Mouse (Mus musculus): ENCODE results near the gene Det1.

The Det1 gene

GRCm38 (mm10) chr7:78855044-78855655, 8.1 kb upstream of the Det1 start:
- in situ Hi-C loops (cut with MboI, MseI) = no loop called here

- in situ Hi-C loops (cut with MboI, MseI) = no loop called here
Observed at GRCm38 (mm10) chr7:78854051-78854450, 7.0 kb upstream of the Det1 start.

- in situ Hi-C loops (cut with MboI, MseI) = loop anchor here (5.0 kb wide), 1 partner anchor 59 kb away; no protein-coding TSS in a partner anchor
Observed at GRCm38 (mm10) chr7:78846066-78846716, 872 bp downstream of the Det1 start.

DNA sequence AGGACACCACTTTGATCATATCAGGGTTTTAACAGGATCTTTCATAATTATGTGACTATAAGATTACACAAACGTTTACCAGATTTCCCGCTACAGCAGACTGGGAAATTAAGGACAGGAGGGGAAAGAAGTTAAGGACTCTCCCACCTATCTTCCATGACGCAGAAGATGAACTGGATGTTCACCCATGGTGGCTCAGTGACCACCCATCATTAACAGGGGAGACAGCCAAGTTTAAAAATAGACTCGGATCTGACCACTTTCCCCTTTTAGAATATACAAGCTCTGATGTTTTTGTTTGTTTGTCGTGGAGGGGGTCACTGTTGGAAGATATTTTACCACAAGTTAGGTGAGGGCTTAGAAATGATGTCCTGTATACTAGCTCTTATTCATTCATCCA, 5.5 kb downstream of the Det1 start:
- in situ Hi-C loops (cut with MboI, MseI) = no loop called here

DNA sequence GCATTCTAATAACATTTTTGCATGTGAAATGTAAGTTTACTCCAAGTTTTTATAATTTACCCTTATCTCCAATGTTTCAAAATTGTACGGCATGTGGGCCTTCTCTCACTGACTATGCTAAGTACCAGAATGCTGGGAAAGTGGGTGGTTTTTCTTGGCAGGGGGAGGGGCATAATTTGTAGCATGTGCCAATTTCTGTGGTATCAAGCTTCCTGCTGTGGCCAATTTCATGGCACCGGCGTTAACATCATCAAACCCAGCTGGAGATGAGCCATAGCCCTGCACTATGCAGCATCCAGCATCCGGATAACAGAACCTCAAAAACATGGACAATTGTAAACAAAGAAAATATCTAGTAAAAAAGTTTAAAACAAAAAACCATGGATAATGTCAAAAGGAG, 9.8 kb downstream of the Det1 start:
- in situ Hi-C loops (cut with MboI, MseI) = no loop called here

- in situ Hi-C loops (cut with MboI, MseI) = no loop called here
Observed at GRCm38 (mm10) chr7:78835656-78836055, 11.4 kb downstream of the Det1 start.

- in situ Hi-C loops (cut with MboI, MseI) = no loop called here
Observed at GRCm38 (mm10) chr7:78827749-78828362, 19.2 kb downstream of the Det1 start.

- in situ Hi-C loops (cut with MboI, MseI) = no loop called here
Observed at GRCm38 (mm10) chr7:78826682-78827385, 20.2 kb downstream of the Det1 start.

- in situ Hi-C loops (cut with MboI, MseI) = no loop called here
Observed at GRCm38 (mm10) chr7:78818336-78818735, 28.7 kb downstream of the Det1 start.

DNA sequence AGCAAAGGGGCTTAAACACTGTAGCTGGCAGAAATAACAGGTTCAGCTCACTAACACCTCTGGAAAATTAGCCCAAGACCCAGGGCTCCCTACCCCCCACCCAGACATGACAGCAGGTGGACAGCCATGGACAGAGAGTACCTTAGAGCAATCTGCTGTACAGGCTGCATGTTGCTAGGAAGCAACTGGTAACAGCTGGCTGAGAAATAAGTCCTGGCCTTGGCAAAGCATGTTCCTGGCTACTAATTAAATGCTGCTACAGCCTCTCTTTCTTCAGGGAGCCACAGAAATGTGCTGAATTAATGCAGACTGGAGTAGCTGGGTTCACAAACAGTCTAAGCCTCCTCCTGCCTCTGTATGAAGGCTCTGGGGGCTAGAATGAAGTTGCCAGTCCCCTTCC, 32.3 kb downstream of the Det1 start:
- in situ Hi-C loops (cut with MboI, MseI) = no loop called here

GRCm38 (mm10) chr7:78813791-78814190, 33.3 kb downstream of the Det1 start:
- in situ Hi-C loops (cut with MboI, MseI) = no loop called here

DNA sequence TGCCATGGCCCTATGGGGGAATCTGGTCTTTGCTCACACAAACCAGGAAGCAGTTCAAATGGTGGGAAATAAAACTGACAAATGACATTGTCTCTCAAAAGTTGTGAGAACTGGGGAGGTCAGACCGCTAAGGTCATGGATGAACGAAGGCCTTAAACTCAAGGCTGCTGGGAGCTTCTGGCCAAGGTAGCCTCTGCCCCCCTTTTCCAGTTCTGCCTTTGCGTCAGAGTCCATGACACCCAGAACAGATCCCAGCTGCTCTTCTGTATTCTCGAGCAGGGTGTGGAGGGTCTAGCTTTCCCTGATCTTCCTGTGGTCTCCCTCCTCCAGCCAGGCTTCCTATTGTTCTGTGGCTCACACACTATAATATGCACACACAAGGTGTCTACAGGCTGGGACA, 39.9 kb downstream of the Det1 start:
- in situ Hi-C loops (cut with MboI, MseI) = no loop called here

DNA sequence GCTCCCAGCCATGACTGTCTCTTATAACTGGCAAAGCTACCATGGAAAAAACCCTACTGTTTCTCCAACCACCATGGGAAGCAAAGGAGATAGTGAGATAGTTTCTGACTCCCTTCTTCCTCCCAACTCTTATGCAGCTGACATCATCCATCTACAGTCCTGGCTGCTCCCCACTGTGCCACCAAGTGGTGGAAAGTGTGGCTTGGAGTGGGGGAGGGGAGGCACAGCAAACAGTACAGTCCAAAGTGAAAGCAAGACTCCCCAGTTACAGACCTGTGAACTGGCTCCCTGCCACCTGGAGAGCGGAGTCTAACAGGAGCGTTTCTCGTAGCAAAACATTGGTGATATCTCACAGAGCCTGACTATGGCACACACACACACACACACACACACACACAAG, 43.2 kb downstream of the Det1 start:
- in situ Hi-C loops (cut with MboI, MseI) = no loop called here

GRCm38 (mm10) chr7:78799730-78800496, 47.1 kb downstream of the Det1 start:
- in situ Hi-C loops (cut with MboI, MseI) = no loop called here

DNA sequence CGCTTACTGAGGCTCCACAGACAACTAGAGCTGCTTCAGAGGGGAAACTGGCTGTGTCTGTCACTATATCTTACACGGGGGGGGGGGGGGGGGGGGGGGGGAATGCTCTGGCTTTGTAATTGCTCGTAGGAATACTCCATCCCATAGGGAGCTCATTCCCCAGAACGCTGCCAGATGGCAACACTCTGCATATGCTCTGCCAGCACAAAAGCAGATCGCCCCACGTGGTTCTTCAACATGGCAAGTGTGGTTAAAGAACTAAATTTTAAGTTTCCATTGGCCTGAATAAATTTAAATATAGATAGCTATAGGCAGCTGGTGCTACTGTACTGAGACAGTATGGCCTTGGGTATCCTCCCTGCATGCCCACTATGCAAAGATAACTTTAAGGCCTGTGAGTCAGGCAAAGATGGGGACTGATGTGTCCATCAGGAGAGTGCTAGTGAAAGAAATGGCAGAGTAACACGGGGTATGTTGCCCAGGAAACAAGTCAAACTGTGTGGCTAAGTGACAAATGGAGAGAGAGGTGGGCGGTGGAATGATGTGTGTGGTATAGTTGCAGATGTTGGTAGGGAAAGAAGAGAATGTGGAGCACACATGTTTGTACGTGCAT, 49.1 kb downstream of the Det1 start:
- in situ Hi-C loops (cut with MboI, MseI) = no loop called here

DNA sequence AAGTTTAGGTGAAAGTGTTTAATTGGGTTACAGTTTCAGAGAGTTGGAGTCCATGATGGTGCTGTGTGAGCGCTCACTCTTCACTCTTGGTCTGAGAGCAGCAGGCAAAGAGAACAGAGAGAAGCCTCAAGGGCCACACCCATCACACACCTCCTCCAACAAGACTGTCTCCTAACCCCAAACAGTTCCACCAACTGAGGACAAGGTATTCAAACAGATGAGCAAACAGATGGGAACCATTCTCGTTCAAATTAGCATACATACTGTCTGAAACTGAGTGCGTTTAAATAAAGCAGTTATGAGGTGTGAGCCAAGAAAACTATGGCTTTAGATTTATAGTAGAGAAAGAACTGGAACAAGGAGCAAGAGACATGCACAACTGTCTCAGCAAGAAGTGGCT, 50.4 kb downstream of the Det1 start:
- in situ Hi-C loops (cut with MboI, MseI) = no loop called here

GRCm38 (mm10) chr7:78794571-78795092, 52.4 kb downstream of the Det1 start:
- in situ Hi-C loops (cut with MboI, MseI) = loop anchor here (5.0 kb wide), 1 partner anchor 98 kb away; no protein-coding TSS in a partner anchor

DNA sequence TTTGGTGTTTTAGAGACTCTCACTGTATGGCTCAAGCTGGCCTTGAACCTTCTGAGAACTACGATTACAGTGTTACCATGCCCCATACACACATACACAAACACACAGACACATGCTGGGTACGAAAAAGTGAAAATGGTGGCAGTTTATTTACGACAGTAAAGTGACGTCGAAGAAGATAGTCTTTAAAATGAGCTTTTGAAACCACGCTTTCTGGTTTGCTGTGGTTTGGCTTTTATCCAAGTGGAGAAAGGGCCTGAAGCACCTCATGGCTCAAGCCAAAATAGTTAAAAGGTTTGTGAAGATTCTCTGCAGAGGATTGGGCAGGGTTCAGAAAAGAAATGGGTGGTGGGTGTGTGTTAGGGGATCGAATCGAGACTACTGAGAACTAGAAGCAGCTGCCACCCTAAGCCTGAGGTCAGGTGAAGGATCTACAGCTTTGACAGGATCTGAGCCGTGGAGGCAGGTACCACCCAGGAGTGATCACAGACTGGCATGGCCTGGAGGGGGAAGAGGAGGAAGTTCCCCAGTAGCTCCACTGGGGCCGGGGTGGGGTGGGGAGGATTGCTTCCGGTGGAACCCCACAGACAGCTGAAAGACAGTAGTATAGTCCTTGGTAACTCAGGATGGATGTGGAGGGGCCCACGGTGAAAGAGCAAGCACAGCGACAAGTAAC, 53.0 kb downstream of the Det1 start:
- in situ Hi-C loops (cut with MboI, MseI) = loop anchor here (5.0 kb wide), 1 partner anchor 98 kb away; no protein-coding TSS in a partner anchor

- in situ Hi-C loops (cut with MboI, MseI) = loop anchor here (5.0 kb wide), 1 partner anchor 101 kb away; no protein-coding TSS in a partner anchor
Observed at GRCm38 (mm10) chr7:78791359-78792222, 55.5 kb downstream of the Det1 start.

All from T-helper 2 cell (primary cell).